In the genomic region with DNA sequence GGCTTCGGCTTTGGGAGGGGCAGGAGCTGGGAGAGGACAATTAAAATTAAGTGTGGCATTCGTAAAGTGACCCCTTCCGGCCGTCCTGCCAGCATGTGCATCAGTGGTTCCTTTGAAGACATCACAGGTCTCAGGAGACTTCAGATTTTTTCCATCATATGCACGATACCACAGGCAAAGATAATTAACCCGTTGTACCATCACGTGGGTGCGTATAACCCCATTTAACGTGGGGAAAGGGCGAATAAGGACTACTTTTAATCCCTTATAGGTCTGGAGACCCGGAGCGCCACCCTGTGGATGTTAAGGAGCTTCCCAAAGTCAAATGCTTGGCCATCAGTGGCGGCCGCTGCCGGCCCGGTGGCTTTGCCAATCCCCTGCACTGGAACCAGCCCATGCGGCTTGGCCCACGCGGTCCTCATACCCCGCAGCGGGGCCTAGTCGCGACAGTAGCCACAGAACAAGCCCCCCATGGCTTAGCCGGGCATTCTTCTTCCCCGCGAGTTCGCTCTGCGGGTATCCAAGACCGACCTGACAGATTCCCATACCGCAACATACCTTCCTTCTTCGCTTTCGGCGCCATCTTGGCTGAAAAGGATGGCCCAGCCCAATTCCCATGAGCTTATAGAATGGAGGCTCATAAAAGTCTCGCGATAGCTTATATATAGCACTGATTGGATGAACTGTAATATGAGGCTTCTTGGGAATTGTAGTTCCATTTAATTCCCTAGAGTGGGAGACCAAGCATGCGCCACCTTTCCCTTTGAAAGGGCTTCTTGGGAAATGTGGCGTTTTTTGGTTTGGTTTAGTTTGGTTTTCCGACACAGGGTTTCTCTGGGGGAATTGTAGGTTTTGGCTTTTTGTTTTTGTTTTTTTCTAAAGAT, we compare ENCODE assay signal across 8 mouse cellular contexts. TPM values are rescaled to one million over a fixed set of nuclear protein-coding genes. Genes with fewer than 3 reads are reported as not detected.
DNase-seq lines count a peak whose midpoint lies in the region; ATAC-seq and TF ChIP-seq lines count a peak whose summit lies in the region.

A gene (minus strand): TSS at position 624 of the 884 bp plus-strand sequence.

- H3K4me3 ChIP-seq in bone marrow macrophage, adult 2 months (ENCODE audit: insufficient read depth, low read length) = peak within 1 kb of the TSS; percentile 88
- peak within 1 kb of the TSS; percentile 88 for H3K4me3 ChIP-seq in erythroblast, embryonic 14.5 days (replicated peaks)
- H3K4me3 ChIP-seq in heart, embryonic 11.5 days (ENCODE audit: low read depth, low read length) = peak within 1 kb of the TSS; percentile 78
- peak within 1 kb of the TSS; percentile 95 for H3K4me3 ChIP-seq in kidney, embryonic 15.5 days (replicated peaks)
- H3K4me3 ChIP-seq in limb, embryonic 15.5 days = peak within 1 kb of the TSS; percentile 93
- peak within 1 kb of the TSS; percentile 82 for H3K4me3 ChIP-seq in midbrain, postnatal 0 days (ENCODE audit: low read depth, low read length)

- peaks cover 26% of the 10 kb centered on the region for H3K27me3 ChIP-seq in erythroblast, embryonic 14.5 days (ENCODE audit: control insufficient read depth)
- H3K27me3 ChIP-seq in heart, embryonic 11.5 days (ENCODE audit: control insufficient read depth, insufficient read depth, low read length) = no peaks in the 10 kb centered on the region
- H3K27me3 ChIP-seq in kidney, embryonic 15.5 days = no peaks in the 10 kb centered on the region
- H3K27me3 ChIP-seq in limb, embryonic 15.5 days = no peaks in the 10 kb centered on the region
- no peaks in the 10 kb centered on the region for H3K27me3 ChIP-seq in midbrain, postnatal 0 days (ENCODE audit: insufficient read depth, low read length)

- peak; percentile 65; the same call in 1 of the 2 replicates for TF ChIP-seq POLR2A in bone marrow macrophage, adult 2 months (IDR thresholded peaks at IDR 0.05; ENCODE audit: borderline replicate concordance, low read depth, low read length)

- peaks cover 16% of the 10 kb centered on the region for H3K4me1 ChIP-seq in bone marrow macrophage, adult 2 months (ENCODE audit: control insufficient read depth, insufficient read depth, low read length)
- H3K4me1 ChIP-seq in erythroblast, embryonic 14.5 days (ENCODE audit: control insufficient read depth) = peaks cover 56% of the 10 kb centered on the region
- peaks cover 33% of the 10 kb centered on the region for H3K4me1 ChIP-seq in heart, embryonic 11.5 days (ENCODE audit: control insufficient read depth, insufficient read depth, low read length)
- peaks cover 50% of the 10 kb centered on the region for H3K4me1 ChIP-seq in kidney, embryonic 15.5 days
- peaks cover 38% of the 10 kb centered on the region for H3K4me1 ChIP-seq in limb, embryonic 15.5 days
- peaks cover 5% of the 10 kb centered on the region; the same call in 1 of the 2 replicates for H3K4me1 ChIP-seq in midbrain, postnatal 0 days (ENCODE audit: insufficient read depth, low read length)

- H3K9ac ChIP-seq in heart, embryonic 11.5 days (ENCODE audit: low read depth, low read length) = peak within 1 kb of the TSS; percentile 85
- H3K9ac ChIP-seq in kidney, embryonic 15.5 days = peak within 1 kb of the TSS; percentile 97
- H3K9ac ChIP-seq in limb, embryonic 15.5 days = peak within 1 kb of the TSS; percentile 87
- H3K9ac ChIP-seq in midbrain, postnatal 0 days (replicated peaks; ENCODE audit: low read length, poor library complexity, severe bottlenecking) = peak within 1 kb of the TSS; percentile 94

- WGBS in heart, embryonic 11.5 days (ENCODE audit: insufficient replicate concordance) = under 1% methylated on average over 38 of the region's 38 CpGs
- under 1% methylated on average over 38 of the region's 38 CpGs for WGBS in kidney, embryonic 15.5 days
- WGBS in limb, embryonic 15.5 days = under 1% methylated on average over 38 of the region's 38 CpGs
- WGBS in midbrain, postnatal 0 days = under 1% methylated on average over 38 of the region's 38 CpGs

- peak; percentile 79 for ATAC-seq in heart, embryonic 11.5 days (replicated peaks; ENCODE audit: insufficient number of reproducible peaks, low FRiP score, low TSS enrichment)
- peak; percentile 83 for ATAC-seq in kidney, embryonic 15.5 days (replicated peaks; ENCODE audit: low FRiP score)
- ATAC-seq in limb, embryonic 15.5 days (ENCODE audit: insufficient number of reproducible peaks, low FRiP score, low TSS enrichment, low read depth) = peak; percentile 88
- peak; percentile 92 for ATAC-seq in midbrain, postnatal 0 days (ENCODE audit: low FRiP score)

- peak; percentile 75 to 76 for DNase-seq in B cell, adult 2 months
- peak; percentile 99 for DNase-seq in midbrain, postnatal 0 days (ENCODE audit: low spot score)
- DNase-seq in spleen, postnatal 10 days (ENCODE audit: low spot score in 2 of 2) = peak; percentile 80 to 81

- H3K36me3 ChIP-seq in erythroblast, embryonic 14.5 days (ENCODE audit: control insufficient read depth) = peaks cover 41% of the 10 kb centered on the region
- peaks cover 22% of the 10 kb centered on the region for H3K36me3 ChIP-seq in heart, embryonic 11.5 days (ENCODE audit: control insufficient read depth, insufficient read depth, low read length)
- H3K36me3 ChIP-seq in kidney, embryonic 15.5 days = peaks cover 32% of the 10 kb centered on the region
- H3K36me3 ChIP-seq in limb, embryonic 15.5 days = peaks cover 28% of the 10 kb centered on the region
- peaks cover 19% of the 10 kb centered on the region for H3K36me3 ChIP-seq in midbrain, postnatal 0 days (ENCODE audit: insufficient read depth, low read length)

- H3K4me2 ChIP-seq in heart, embryonic 11.5 days = peak within 1 kb of the TSS; percentile 81
- H3K4me2 ChIP-seq in kidney, embryonic 15.5 days = peak within 1 kb of the TSS; percentile 94
- H3K4me2 ChIP-seq in limb, embryonic 15.5 days = peak within 1 kb of the TSS; percentile 49
- H3K4me2 ChIP-seq in midbrain, postnatal 0 days (ENCODE audit: low read depth, low read length, poor library complexity, severe bottlenecking) = peak within 1 kb of the TSS; percentile 65

- TF ChIP-seq CTCF in bone marrow macrophage, adult 2 months (IDR thresholded peaks at IDR 0.05; ENCODE audit: low read depth, low read length) = no peak
- peak; percentile 66 for TF ChIP-seq CTCF in midbrain, postnatal 0 days (IDR thresholded peaks at IDR 0.05)

- peak within 1 kb of the TSS; percentile 84 for H3K27ac ChIP-seq in bone marrow macrophage, adult 2 months (ENCODE audit: insufficient read depth, low read depth, low read length)
- peak within 1 kb of the TSS; percentile 79 for H3K27ac ChIP-seq in heart, embryonic 11.5 days (ENCODE audit: low read depth, low read length)
- H3K27ac ChIP-seq in kidney, embryonic 15.5 days = peak within 1 kb of the TSS; percentile 96
- H3K27ac ChIP-seq in limb, embryonic 15.5 days = peak within 1 kb of the TSS; percentile 96
- H3K27ac ChIP-seq in midbrain, postnatal 0 days (ENCODE audit: low read depth, low read length) = peak within 1 kb of the TSS; percentile 93

- H3K9me3 ChIP-seq in erythroblast, embryonic 14.5 days (ENCODE audit: control insufficient read depth, low read length) = peaks cover 2% of the 10 kb centered on the region; the same call in 1 of the 2 replicates
- no peaks in the 10 kb centered on the region for H3K9me3 ChIP-seq in heart, embryonic 11.5 days (replicated peaks; ENCODE audit: control insufficient read depth, low read length)
- H3K9me3 ChIP-seq in kidney, embryonic 15.5 days (replicated peaks) = no peaks in the 10 kb centered on the region
- no peaks in the 10 kb centered on the region for H3K9me3 ChIP-seq in limb, embryonic 15.5 days
- no peaks in the 10 kb centered on the region for H3K9me3 ChIP-seq in midbrain, postnatal 0 days (ENCODE audit: low read length)

RNA-seq across cellular contexts. Expression of the gene that starts here (rescaled TPM):
- polyA plus RNA-seq in bone marrow macrophage, adult 2 months (2012; ENCODE audit: insufficient read depth, insufficient read length, missing spikeins) = 867 and 1,013 TPM in 2 replicates
- 168 and 429 TPM in 2 replicates for polyA plus RNA-seq in erythroblast, embryonic 14.5 days (2012)
- 1,064 and 1,178 TPM in 2 replicates for polyA plus RNA-seq in heart, embryonic 11.5 days (2014; fragmentation: Nextera tagmentation; extraction: Ambion mirVana)
- 1,327 and 1,492 TPM in 2 replicates for polyA plus RNA-seq in kidney, embryonic 15.5 days (2015; fragmentation: Nextera tagmentation; extraction: Ambion mirVana)
- polyA plus RNA-seq in limb, embryonic 15.5 days (2015; fragmentation: Nextera tagmentation; extraction: Ambion mirVana) = 1,208 and 1,454 TPM in 2 replicates
- 753 and 863 TPM in 2 replicates for total RNA-seq in midbrain, postnatal 0 days (2014; rRNA removed)
- 853 and 860 TPM in 2 replicates for polyA plus RNA-seq in midbrain, postnatal 0 days (2015; fragmentation: Nextera tagmentation; extraction: Ambion mirVana)

Comparison
In these comparisons a context has a peak if more than half of its experiments do, and no peak if none do; other contexts are left out.
1. Peak in every context shown above with its lines: DNase-seq, ATAC-seq, H3K4me3 ChIP-seq and H3K27ac ChIP-seq.